Mouse (Mus musculus) adrenal gland, adult 8-10 months (tissue): ENCODE measurements around the gene 5730480H06Rik. TPM values are rescaled to one million over a fixed set of nuclear protein-coding genes. Genes with fewer than 3 reads are reported as not detected.

Experiments used
- DNase-seq: peaks from one replicate; pipeline ENCODE4 v3.0.0; 2022
- total RNA-seq, 4 experiments: library from RNA; stranded (reverse); gene quantifications; 2 replicates each; pipeline ENCODE4 v1.2.4; 2022

The 5730480H06Rik gene
- total RNA-seq, 4 experiments from 2014 or later, result 11.6 to 22.0 (median 17.2) TPM

- no peak for DNase-seq
Measured at GRCm38 (mm10) chr5:48430459-48430858, 102.7 kb downstream of the 5730480H06Rik start.

GRCm38 (mm10) chr5:48448888-48449287, 121.1 kb downstream of the 5730480H06Rik start:
- DNase-seq, result no peak

- DNase-seq, result no peak
Measured at GRCm38 (mm10) chr5:48460221-48460620, 132.5 kb downstream of the 5730480H06Rik start.
